Mouse (Mus musculus) forebrain, embryonic 16.5 days (tissue): ENCODE data around the gene Atp6v0e. TPM values are rescaled to one million over a fixed set of nuclear protein-coding genes. Genes with fewer than 3 reads are reported as not detected.

Source experiments
- ATAC-seq: fragments of 200-750 bp; cut with Nextera tagmentation; 2 replicates; pipeline ENCODE4 v1.8.0; 2017; ENCODE audit warnings: mild to moderate bottlenecking, moderate library complexity
- H3K27ac ChIP-seq: fragments of 300-500 bp; sonication (generic); 2 replicates; pipeline ENCODE4 v1.5.1; 2014; ENCODE audit warnings: low read length, control low read depth
- H3K27me3 ChIP-seq: fragments of 300-500 bp; sonication (generic); replicated peaks from 2 replicates; pipeline ENCODE4 v1.6.1; 2014; ENCODE audit warnings: low read length; ENCODE audit not compliant: control insufficient read depth, insufficient read depth
- H3K36me3 ChIP-seq: fragments of 300-500 bp; sonication (generic); 2 replicates; pipeline ENCODE4 v1.6.1; 2014; ENCODE audit not compliant: control insufficient read depth, insufficient read depth
- H3K4me1 ChIP-seq: fragments of 300-500 bp; sonication (generic); replicated peaks from 2 replicates; pipeline ENCODE4 v1.6.1; 2014; ENCODE audit warnings: low read length; ENCODE audit not compliant: control insufficient read depth, insufficient read depth
- H3K4me2 ChIP-seq: fragments of 300-500 bp; sonication (generic); 2 replicates; pipeline ENCODE4 v1.6.1; 2014; ENCODE audit warnings: mild to moderate bottlenecking, low read length, control low read depth
- H3K4me3 ChIP-seq: fragments of 300-500 bp; sonication (generic); replicated peaks from 2 replicates; pipeline ENCODE4 v1.5.1; 2014; ENCODE audit warnings: mild to moderate bottlenecking, low read length, control low read depth
- H3K9ac ChIP-seq: fragments of 300-500 bp; sonication (generic); replicated peaks from 2 replicates; pipeline ENCODE4 v1.6.1; 2014; ENCODE audit warnings: low read depth, low read length, control low read depth
- H3K9me3 ChIP-seq: fragments of 300-500 bp; sonication (generic); 2 replicates; pipeline ENCODE4 v1.6.1; 2016; ENCODE audit warnings: low read length; ENCODE audit not compliant: control insufficient read depth
- whole genome bisulfite sequencing: fragments of 180-500 bp; shearing (Covaris S2); extraction: QIAGEN DNeasy Blood & Tissue Kit; methylation state at CpG from one replicate; pipeline ENCODE4 v1.1.7; 2014; 5-methylcytosine and 5-hydroxymethylcytosine counted together
- polyA plus RNA-seq: library from polyadenylated mRNA; unstranded; fragments of >200 nt; fragmentation: Nextera tagmentation; extraction: Ambion mirVana; gene quantifications from 2 replicates; pipeline ENCODE4 v1.2.1, GENCODE M21; 2015

Gene Atp6v0e
- polyA plus RNA-seq, 1 experiment from 2014 or later: 129 TPM

- 17% methylated on average over 7 of the region's 7 CpGs for WGBS
- Histone ChIP-seq H3K4me1 (peaks cover 22% of the 10 kb centered on the region), H3K9ac (peak overlapping the region; percentile 87), H3K27ac (peak overlapping the region; percentile 92), H3K36me3 (0 out of 2 replicates have a peak, but pooled peaks cover 2% of the 10 kb centered on the region), H3K9me3 (no peaks in the 10 kb centered on the region), H3K27me3 (no peaks in the 10 kb centered on the region), H3K4me3 (peak overlapping the region; percentile 95), H3K4me2 (peak overlapping the region; percentile 68)
- ATAC-seq: peak; percentile 36
These were observed 12.8 kb downstream of the Atp6v0e start for GRCm38 (mm10) chr17:26675845-26676244.

DNA sequence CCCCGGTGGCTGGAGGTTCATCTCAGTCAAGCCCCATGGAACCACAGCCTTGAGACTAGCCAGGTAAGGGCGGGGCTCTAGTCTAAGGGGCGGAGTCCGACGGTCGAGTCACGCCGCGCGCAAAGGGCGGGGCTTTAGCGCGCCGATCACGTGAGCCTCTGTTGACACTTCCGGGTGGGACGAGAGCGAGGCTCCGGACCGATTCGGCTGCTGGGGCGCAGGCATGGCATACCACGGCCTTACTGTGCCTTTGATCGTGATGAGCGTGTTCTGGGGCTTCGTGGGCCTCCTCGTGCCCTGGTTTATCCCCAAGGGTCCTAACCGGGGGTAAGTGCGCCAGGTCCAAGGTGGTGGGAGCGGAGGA is 13.2 kb downstream of the Atp6v0e start:
- no peaks in the 10 kb centered on the region for H3K9me3 ChIP-seq
- H3K27ac ChIP-seq: peak overlapping the region; percentile 92
- peak overlapping the region; percentile 95 for H3K4me3 ChIP-seq
- H3K4me2 ChIP-seq: peak overlapping the region; percentile 68
- peak overlapping the region; percentile 87 for H3K9ac ChIP-seq
- H3K36me3 ChIP-seq: 0 out of 2 replicates have a peak, but pooled peaks cover 2% of the 10 kb centered on the region
- H3K4me1 ChIP-seq: peaks cover 22% of the 10 kb centered on the region
- WGBS: under 1% methylated on average over 30 of the region's 30 CpGs
- no peaks in the 10 kb centered on the region for H3K27me3 ChIP-seq
- peak; percentile 96 for ATAC-seq

- H3K36me3 ChIP-seq: 0 out of 2 replicates have a peak, but pooled peaks cover 2% of the 10 kb centered on the region
- ATAC-seq: peak; percentile 88
- H3K9me3 ChIP-seq: no peaks in the 10 kb centered on the region
- H3K4me2 ChIP-seq: peak overlapping the region; percentile 68
- H3K4me1 ChIP-seq: peaks cover 22% of the 10 kb centered on the region
- H3K4me3 ChIP-seq: peak overlapping the region; percentile 95
- H3K27ac ChIP-seq: peak overlapping the region; percentile 92
- no peaks in the 10 kb centered on the region for H3K27me3 ChIP-seq
- H3K9ac ChIP-seq: peak overlapping the region; percentile 87
- WGBS: 3% methylated on average over 26 of the region's 26 CpGs
These were observed 13.8 kb downstream of the Atp6v0e start for GRCm38 (mm10) chr17:26676616-26677376.

DNA sequence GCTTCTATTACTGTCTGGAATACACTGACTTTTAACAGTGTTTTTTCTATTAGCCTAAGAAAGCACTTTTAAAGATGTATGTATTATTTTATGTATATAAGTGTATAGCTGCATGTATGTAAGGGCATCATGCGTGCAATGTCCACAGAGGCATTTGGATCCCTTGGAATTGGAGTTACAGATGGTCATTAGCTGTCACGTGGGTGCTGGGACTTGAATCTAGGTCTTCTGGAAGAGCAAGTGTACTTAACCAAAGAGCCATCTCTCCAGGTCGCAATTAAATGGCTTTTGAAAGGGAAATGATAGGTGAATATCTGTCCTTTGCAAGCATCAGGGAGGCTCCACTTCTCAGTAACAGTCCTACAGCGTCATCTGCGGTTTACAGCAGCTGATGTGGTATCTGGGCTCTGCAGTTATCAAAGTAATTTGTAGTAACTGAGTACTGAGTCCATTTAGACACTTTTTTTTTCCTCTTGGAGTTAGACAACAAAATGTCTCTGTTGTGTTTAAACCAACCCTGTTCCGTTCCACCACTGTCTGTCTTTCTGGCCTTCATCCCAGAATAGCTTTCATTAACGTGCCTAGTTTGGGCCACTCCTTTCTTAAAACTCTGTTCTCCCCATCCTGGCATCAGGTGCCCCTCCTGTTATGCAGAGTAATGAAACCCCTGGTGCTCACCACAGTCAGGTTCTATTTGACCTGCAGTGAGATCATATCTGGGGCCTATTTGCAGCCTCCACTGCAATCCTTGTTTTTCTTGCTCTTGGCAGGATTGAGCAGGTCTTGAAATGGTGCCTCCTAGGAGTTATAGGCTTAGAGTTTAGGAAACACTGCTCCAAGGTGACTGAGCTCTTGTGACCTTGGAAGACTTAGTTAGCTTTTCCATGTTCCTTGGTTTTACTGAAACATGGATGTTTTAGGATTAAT is 14.9 kb downstream of the Atp6v0e start:
- Histone ChIP-seq H3K4me1 (peaks cover 22% of the 10 kb centered on the region), H3K4me2 (peak overlapping the region; percentile 68), H3K27me3 (no peaks in the 10 kb centered on the region), H3K27ac (no peak overlapping the region), H3K9ac (peak overlapping the region; percentile 33), H3K36me3 (0 out of 2 replicates have a peak, but pooled peaks cover 3% of the 10 kb centered on the region), H3K9me3 (no peaks in the 10 kb centered on the region), H3K4me3 (no peak overlapping the region)
- WGBS: 76% methylated on average over 7 of the region's 7 CpGs
- ATAC-seq: no peak

DNA sequence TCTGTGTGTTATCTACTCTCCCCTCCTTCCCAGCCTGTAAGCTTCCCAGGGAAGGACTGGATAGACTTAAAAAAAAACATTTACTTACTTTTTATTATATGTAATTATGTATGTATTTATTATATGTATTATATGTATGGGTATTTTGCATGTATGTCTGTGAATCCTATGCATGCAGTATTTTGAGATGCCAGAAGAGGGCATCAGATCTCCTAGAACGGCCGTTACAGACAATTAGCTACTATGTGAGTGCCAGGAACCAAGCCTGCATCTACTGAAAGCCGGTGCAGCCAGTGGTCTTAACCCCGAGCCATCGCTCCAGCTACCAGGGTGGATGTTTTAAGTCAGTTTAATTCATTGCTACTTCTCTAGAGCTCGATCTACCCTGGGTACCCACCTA is 18.2 kb downstream of the Atp6v0e start:
- ATAC-seq: no peak
- WGBS: 91% methylated on average over 6 of the region's 6 CpGs
- no peak overlapping the region for H3K4me3 ChIP-seq
- peaks cover 14% of the 10 kb centered on the region for H3K36me3 ChIP-seq
- H3K4me1 ChIP-seq: peaks cover 19% of the 10 kb centered on the region
- no peaks in the 10 kb centered on the region for H3K27me3 ChIP-seq
- H3K9ac ChIP-seq: no peak overlapping the region
- H3K9me3 ChIP-seq: no peaks in the 10 kb centered on the region
- H3K27ac ChIP-seq: no peak overlapping the region
- H3K4me2 ChIP-seq: no peak overlapping the region

GRCm38 (mm10) chr17:26686334-26687000 is 23.4 kb downstream of the Atp6v0e start:
- Histone ChIP-seq H3K4me1 (peaks cover 22% of the 10 kb centered on the region), H3K4me2 (no peak overlapping the region), H3K36me3 (peaks cover 12% of the 10 kb centered on the region), H3K9me3 (no peaks in the 10 kb centered on the region), H3K4me3 (no peak overlapping the region), H3K9ac (no peak overlapping the region), H3K27me3 (no peaks in the 10 kb centered on the region), H3K27ac (no peak overlapping the region)
- ATAC-seq: no peak
- 89% methylated on average over 17 of the region's 17 CpGs for WGBS

GRCm38 (mm10) chr17:26688795-26689735 is 26.0 kb downstream of the Atp6v0e start:
- peaks cover 25% of the 10 kb centered on the region for H3K4me1 ChIP-seq
- H3K4me2 ChIP-seq: no peak overlapping the region
- peak; percentile 78 for ATAC-seq
- H3K4me3 ChIP-seq: no peak overlapping the region
- no peak overlapping the region for H3K9ac ChIP-seq
- H3K27me3 ChIP-seq: no peaks in the 10 kb centered on the region
- 34% methylated on average over 8 of the region's 8 CpGs for WGBS
- H3K36me3 ChIP-seq: peaks cover 3% of the 10 kb centered on the region; the same call in 1 of the 2 replicates
- H3K9me3 ChIP-seq: no peaks in the 10 kb centered on the region
- peak overlapping the region; percentile 79 for H3K27ac ChIP-seq

- peak overlapping the region; percentile 6; the same call in 1 of the 2 replicates for H3K9ac ChIP-seq
- 42% methylated on average over 2 of the region's 2 CpGs for WGBS
- ATAC-seq: 0 out of 2 replicates have a peak, but pooled peaks have one; percentile 9
These were observed 26.8 kb downstream of the Atp6v0e start for GRCm38 (mm10) chr17:26689810-26690209.

More at GRCm38 (mm10) chr17:26689810-26690209, 26.8 kb downstream of the Atp6v0e start:
- H3K27ac ChIP-seq: peak overlapping the region; percentile 79
- H3K36me3 ChIP-seq: no peaks in the 10 kb centered on the region
- H3K4me2 ChIP-seq: no peak overlapping the region
- H3K27me3 ChIP-seq: no peaks in the 10 kb centered on the region
- peaks cover 30% of the 10 kb centered on the region for H3K4me1 ChIP-seq
- H3K4me3 ChIP-seq: no peak overlapping the region
- no peaks in the 10 kb centered on the region for H3K9me3 ChIP-seq
